Mouse (Mus musculus): ENCODE data around the gene Rbmxl2.

Rbmxl2 gene

DNA sequence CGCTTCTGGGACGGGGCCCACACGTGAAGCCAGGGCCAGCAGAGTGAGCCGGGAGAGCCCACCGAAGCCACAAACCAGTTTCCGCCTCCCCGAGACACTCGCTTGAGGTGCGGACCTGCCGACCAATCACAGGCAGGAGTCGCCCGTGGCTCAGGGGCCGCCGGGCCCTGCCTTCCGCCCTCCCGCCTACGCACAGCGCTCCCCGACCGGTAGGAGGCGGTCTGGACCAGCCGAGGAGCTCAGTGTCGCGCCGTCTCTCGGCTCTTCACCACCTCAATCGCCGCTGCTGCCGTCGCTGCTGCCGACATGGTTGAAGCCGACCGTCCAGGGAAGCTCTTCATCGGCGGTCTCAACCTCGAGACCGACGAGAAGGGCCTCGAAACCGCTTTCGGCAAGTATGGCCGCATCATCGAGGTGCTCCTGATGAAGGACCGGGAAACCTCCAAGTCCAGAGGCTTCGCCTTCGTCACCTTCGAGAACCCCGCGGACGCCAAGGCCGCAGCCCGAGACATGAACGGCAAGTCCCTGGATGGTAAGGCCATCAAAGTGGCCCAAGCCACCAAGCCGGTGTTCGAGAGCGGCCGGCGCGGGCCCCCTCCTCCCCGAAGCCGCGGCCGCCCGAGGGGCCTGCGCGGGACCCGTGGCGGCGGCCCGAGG is at the start of gene Rbmxl2:
Gene Rbmxl2 (plus strand): TSS at position 242 of the 657 bp plus-strand sequence.
- DNase-seq (ENCODE audit: low spot score in 2 of 2), result no peak

DNA sequence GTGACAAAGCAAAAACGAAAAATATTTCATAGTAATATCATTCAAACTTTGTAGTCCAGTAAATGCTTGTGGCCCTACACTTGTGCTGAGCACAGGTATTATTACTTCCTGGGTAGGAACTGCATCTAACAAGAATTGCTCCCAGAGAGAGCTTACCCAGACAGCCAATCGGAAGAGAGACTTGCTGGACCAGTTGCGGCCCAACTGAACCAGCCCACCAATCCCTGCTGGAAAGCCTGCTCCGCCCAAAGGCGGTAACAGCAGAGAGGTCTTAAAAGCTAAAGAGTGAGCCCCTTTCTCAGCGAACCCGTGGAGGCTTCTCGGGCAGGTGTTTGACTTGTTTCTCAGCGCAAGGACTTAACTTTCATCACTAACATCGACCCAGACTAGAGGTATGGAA is 42.6 kb upstream of the Rbmxl2 start, which contains the start of gene Nlrp14:
Gene Nlrp14 (plus strand): TSS at position 301 of the 400 bp plus-strand sequence.
- DNase-seq (ENCODE audit: low spot score in 2 of 2), result no peak

DNA sequence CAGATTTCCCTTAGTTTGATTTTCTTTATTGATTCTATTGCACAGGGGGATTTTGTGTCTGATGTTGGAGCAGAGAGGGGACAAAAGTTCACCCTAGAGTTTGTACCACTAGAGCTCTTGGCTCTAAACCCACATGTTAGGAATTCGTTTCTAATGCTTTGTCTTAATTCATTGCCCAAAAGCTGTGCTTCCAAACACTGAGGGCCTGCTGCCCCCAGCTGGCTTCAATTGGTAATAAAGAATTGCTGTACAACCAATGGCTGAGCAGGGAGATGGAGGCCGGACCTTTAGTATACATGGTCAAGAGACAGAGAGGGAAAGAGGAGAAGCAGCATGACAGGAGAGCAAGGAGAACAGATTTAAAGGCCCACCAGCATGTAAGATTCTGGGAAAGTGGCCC is 28.8 kb upstream of the Rbmxl2 start:
- no peak for DNase-seq (ENCODE audit: low spot score in 2 of 2)

DNA sequence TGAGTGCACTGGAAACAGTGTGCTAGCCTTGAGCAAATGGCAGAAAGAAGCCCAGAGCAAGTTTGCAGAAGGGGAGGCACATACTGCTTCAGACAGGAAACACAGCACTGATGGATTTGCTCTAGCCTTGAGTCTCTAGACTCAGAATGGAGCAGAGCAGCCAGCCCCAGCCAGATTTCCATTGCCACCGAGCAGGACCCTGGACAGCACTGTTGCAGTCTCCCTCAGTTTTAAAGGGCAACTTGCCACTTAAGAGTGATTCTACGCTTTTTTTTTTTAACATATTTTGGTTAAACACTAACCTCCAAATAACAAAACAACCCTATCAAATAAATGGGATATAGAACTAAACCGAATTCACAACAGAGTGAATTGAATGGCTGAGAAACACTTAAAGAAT is 7.4 kb upstream of the Rbmxl2 start:
- DNase-seq (ENCODE audit: low spot score in 2 of 2), result no peak

DNA sequence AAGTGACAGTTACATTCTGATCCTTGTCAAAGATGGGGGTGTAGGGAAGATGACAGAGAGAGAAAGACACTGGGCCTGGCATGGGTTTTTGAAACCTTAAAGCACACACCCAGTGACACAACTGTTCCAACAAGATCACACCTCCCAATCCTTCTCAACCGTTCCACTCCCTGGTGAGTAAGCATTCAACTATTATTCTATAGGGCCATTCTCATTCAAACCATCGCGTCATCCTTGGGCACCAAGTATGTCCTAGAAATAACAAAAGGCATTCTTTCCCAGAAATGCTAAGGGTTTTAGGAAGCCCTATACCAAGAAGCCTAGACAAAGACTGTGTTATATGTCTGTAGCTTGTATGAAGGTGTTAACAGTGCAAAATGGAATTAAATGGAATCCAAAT is 1.4 kb upstream of the Rbmxl2 start:
- no peak for DNase-seq (ENCODE audit: low spot score in 2 of 2)

DNA sequence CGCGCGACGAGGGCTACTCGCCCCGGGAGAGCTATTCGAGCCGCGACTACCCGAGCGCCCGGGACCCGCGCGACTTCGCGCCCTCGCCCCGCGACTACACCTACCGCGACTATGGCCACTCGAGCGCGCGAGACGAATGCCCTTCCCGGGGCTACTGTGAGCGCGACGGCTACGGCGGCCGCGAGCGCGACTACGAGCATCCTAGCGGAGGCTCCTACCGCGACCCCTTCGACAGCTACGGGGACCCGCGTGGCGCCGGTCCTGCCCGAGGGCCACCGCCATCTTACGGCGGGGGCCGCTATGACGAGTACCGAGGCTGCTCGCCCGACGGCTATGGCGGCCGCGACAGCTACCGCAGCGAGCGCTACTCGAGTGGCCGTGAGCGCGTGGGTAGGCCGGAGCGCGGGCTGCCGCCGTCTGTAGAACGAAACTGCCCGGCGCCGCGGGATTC is 906 bp downstream of the Rbmxl2 start:
- no peak for DNase-seq (ENCODE audit: low spot score in 2 of 2)

DNA sequence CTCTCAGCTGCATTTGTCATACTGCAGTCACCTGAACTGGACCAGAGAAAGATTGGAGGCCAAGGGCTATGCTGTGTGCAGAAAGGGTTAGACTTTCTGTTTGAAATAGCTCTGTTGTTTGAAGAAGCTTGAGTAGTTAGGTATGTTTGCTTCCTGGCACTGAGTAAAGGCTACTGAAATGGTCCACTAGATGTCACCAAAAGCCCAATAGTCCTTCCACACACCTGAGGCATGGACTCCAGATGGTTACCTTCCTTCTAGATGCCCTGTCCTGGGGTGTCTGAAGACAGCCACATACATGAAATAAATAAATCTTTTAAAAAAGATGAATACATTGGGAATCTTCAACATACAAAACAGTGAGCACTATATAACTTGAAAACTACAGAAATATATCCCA is 6.5 kb downstream of the Rbmxl2 start:
- no peak for DNase-seq (ENCODE audit: low spot score in 2 of 2)

DNA sequence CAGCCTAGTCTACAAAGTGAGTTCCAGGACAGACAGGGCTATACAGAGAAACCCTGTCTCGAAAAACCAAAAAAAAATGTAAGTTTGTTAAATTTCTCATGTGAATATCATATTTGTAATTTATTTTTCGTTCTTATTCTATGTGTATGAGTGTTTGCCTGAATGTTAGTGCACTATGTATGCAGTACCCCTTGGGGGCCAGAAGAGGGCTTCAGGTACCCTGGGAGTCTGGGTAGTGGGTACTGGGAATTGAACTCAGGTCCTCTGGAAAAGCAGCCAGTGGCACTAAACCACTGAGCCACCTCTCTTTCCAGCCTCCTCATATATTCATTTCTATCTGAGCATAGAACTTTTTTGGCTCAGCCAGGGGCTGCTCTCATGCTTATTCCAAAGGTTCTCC is 7.6 kb downstream of the Rbmxl2 start:
- no peak for DNase-seq (ENCODE audit: low spot score in 2 of 2)

DNA sequence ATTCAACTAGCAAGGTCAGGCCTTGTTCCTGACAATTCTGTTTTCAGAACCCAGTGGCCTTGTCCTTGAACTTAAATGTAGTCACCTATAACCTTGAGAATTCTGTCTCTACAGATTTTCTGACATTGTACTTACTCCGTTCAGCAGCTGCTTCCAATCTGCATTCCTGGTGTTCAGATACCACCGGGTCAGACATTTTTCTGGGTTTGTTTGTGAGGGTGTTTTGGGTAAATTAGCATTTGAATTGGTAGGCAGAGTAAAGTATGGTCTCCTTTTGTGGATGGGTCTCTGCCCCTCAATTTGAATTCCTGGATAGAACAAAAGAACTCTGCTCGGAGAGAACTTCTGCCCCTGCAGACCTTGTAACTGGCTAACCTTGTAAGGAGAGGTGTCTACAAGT is 27.6 kb downstream of the Rbmxl2 start:
- no peak for DNase-seq (ENCODE audit: low spot score in 2 of 2)

DNA sequence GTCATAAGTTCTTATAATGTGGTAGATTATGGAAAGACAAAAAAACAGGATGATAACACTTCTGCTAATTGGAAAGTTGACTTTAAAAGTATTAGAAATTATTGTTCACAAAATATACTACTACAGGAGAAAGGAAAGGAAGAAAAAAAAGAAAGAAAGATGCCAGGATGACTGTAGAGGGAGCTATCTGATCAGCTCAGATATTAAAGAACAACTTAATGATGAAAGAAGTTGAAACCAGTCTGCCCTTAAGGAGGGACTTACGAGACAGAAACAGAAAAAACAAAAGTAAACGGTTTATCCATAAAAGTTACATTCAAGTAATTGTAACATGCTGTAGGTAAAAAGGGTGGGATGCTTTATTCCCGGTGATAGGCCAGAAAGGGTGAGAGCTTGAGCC is 28.3 kb downstream of the Rbmxl2 start:
- DNase-seq (ENCODE audit: low spot score in 2 of 2), result no peak

DNA sequence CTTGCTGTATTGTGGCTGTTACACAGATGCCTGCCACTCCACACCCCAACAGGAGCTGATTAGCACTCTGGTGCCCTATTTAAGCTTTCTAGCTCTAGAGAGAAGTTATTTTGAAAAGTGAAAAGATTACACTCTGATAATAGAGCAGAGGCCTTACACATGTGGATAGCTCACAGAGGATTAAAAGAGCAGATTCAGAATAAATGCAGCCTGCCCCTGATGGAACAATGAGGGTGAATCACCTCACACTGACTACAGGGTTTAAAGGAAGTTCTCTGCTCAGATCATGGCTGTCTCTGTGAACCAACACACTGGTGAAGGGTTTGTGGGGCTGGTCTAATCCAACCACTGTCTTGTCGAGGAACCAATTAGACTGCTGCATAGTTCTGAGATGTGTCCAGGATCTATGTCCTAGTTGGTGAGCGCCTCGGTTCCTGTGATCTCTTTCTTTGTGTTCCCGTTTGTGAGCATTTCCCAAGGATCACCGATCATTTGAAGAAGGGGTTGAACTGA is 32.2 kb downstream of the Rbmxl2 start:
- no peak for DNase-seq (ENCODE audit: low spot score in 2 of 2)

DNA sequence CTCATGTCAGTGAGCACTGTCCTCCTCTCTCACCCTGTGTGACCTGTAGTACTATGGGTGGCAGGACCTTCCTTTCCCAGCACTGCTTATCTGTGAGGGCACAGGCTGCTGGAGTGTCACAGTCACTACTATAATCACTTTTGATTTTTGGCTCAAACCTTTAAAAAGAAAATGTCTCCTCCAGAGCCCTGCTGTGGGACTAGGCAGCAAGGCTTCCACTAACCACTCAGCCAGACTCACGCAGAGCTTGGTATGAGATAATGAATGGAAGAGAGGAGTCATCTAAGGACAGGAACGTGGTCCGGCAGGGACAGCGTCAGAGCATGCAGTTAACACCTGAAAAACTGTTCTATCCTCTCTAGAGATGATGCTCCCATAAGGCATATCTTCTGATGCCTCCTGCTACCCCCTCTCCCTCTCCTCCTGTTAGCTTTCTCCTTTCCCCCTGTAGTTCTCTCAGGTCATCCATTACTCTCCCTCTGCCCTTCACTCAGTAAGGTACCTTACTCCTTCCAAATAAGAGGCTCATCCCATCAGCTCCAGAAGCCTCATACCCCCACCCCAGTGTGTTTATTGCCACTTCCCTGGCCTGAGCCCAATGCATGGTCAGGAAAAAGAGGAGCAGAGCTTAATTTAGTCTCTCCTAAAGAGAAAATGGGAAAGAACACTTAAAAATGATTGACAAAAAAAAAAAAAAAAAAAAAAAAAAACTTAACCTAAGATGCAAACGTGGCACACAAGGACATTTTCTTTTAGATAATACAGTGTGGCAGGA is 41.2 kb downstream of the Rbmxl2 start:
- DNase-seq (ENCODE audit: low spot score in 2 of 2), result no peak

DNA sequence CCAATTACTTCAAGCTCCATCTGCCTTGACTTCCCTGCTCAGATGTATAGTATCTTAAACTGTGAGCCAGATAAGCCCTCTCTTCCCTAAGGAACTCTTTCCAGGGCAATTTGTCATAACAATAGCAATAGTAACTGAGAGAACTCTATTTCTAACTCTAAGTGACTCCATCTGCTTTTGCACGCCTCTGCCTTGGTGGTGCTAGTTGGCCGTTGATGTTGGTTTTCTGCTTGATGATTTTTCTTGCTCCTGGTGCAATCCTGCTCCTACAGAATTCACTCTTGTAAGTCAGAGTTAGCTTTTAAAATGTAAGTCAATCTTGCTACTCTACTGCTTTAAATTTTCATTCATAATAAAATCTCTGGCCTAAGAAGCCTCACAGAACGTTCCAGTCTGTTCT is 44.1 kb downstream of the Rbmxl2 start:
- no peak for DNase-seq (ENCODE audit: low spot score in 2 of 2)

DNA sequence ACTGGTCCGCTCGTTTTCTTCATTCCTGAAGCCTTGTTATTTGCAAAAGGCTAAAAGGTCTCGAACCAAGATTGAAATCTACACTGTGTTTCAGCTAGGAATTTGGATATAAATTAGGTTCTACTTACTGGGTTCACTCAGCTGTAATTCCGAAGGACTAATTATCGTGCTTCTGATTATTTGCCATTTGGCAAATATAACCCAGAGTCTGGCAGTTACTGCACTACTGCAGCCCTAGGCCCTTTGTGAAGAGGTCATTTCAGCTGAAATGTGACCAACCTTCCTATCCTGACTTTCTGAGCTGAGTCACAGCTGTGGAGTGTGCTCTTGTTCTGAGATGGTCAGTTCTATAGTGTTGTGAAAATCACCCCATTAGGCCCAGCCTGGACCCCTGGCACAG is 50.7 kb downstream of the Rbmxl2 start:
- DNase-seq (ENCODE audit: low spot score in 2 of 2), result no peak

Measured in cerebellum, postnatal 4 days (tissue).